In the genomic region with DNA sequence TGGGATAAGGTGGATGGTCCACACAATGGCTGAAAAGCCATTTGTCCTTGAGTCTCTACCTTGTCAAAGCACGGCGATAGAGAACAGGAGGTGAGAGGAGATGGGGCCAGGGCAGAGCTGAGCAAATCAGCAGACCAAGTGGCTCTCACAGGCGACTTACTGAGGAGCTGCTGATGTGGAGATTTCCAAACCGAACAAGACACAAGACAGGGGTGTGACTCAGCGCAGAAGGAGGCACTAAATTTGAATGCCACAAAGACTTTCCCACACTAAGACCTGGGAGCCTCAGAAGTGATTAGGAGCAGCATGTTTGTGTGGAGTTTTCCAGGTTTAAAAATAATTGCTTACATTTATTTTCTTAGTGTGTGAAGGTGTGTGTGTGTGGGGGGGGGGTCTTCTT, we compare ENCODE assay signal across 27 mouse cellular contexts. TPM values are rescaled to one million over a fixed set of nuclear protein-coding genes. Genes with fewer than 3 reads are reported as not detected.
A peak's percentile ranks its signal among the peaks of the same experiment; 100 is the strongest.
DNase-seq lines count a peak whose midpoint lies in the region; ATAC-seq and TF ChIP-seq lines count a peak whose summit lies in the region.
"Had no signal": no experiment of that assay in that cellular context is flagged by ENCODE, and none has a peak within 500 bp of the region (broad histone marks: within the 10 kb centered on the region; RNA-seq: fewer than 3 reads in every experiment).

No protein-coding gene starts in this region.

- 20% methylated on average over 5 of the region's 5 CpGs for WGBS in heart, embryonic 11.5 days (ENCODE audit: insufficient replicate concordance)
- WGBS in hindbrain, embryonic 14.5 days: 78% methylated on average over 5 of the region's 5 CpGs
- WGBS in forebrain, embryonic 11.5 days: 79% methylated on average over 5 of the region's 5 CpGs
- WGBS in forebrain, postnatal 0 days: 73% methylated on average over 5 of the region's 5 CpGs

- H3K9me3 ChIP-seq in heart, embryonic 11.5 days (replicated peaks; ENCODE audit: control insufficient read depth, low read length): peaks cover 3% of the 10 kb centered on the region; the same call in 1 of the 2 replicates
- peaks cover 7% of the 10 kb centered on the region for H3K9me3 ChIP-seq in CH12.LX (replicated peaks; ENCODE audit: low read length)
- H3K9me3 ChIP-seq in hindbrain, embryonic 14.5 days (ENCODE audit: control insufficient read depth, low read length): no peaks in the 10 kb centered on the region
- no peaks in the 10 kb centered on the region for H3K9me3 ChIP-seq in forebrain, embryonic 11.5 days (ENCODE audit: control insufficient read depth, low read length)
- no peaks in the 10 kb centered on the region for H3K9me3 ChIP-seq in forebrain, postnatal 0 days (ENCODE audit: low read length)
- H3K9me3 ChIP-seq: embryonic facial prominence, embryonic 15.5 days; forebrain, embryonic 12.5 days; hindbrain, embryonic 15.5 days; intestine, embryonic 15.5 days; limb, embryonic 12.5 days; liver, embryonic 13.5 days; midbrain, embryonic 12.5 days; neural tube, embryonic 13.5 days had no signal

- in situ Hi-C loops in CH12.LX (cut with MboI; ENCODE audit: low pct_ligation_motif_present, low pct_unique_long_range_greater_than_20kb, low sequenced_read_pairs): no loop called here

- no peak for TF ChIP-seq EP300 in CH12.LX (IDR thresholded peaks at IDR 0.05; ENCODE audit: low read length)

- no peak overlapping the region for H3K4me3 ChIP-seq in heart, embryonic 11.5 days (ENCODE audit: low read depth, low read length)
- no peak overlapping the region for H3K4me3 ChIP-seq in CH12.LX (replicated peaks in 1 of 3; ENCODE audit: low read depth in 2 of 3, low read length in 2 of 3, poor library complexity in 1 of 3)
- H3K4me3 ChIP-seq in hindbrain, embryonic 14.5 days (replicated peaks; ENCODE audit: low read length): no peak overlapping the region
- no peak overlapping the region for H3K4me3 ChIP-seq in forebrain, embryonic 11.5 days (ENCODE audit: low read depth, low read length)
- no peak overlapping the region for H3K4me3 ChIP-seq in forebrain, postnatal 0 days (ENCODE audit: low read depth, low read length)
- H3K4me3 ChIP-seq: embryonic facial prominence, embryonic 15.5 days; forebrain, embryonic 12.5 days; hindbrain, embryonic 15.5 days; intestine, embryonic 15.5 days; limb, embryonic 12.5 days; liver, embryonic 13.5 days; midbrain, embryonic 12.5 days; neural tube, embryonic 13.5 days had no signal

- no peaks in the 10 kb centered on the region for H3K79me2 ChIP-seq in CH12.LX (replicated peaks; ENCODE audit: control insufficient read depth, extremely low read depth, insufficient read depth, poor library complexity, severe bottlenecking)

- H3K27me3 ChIP-seq in heart, embryonic 11.5 days (ENCODE audit: control insufficient read depth, insufficient read depth, low read length): no peaks in the 10 kb centered on the region
- H3K27me3 ChIP-seq in CH12.LX (replicated peaks): no peaks in the 10 kb centered on the region
- no peaks in the 10 kb centered on the region for H3K27me3 ChIP-seq in hindbrain, embryonic 14.5 days (ENCODE audit: control insufficient read depth, insufficient read depth, low read length)
- no peaks in the 10 kb centered on the region for H3K27me3 ChIP-seq in forebrain, embryonic 11.5 days (ENCODE audit: control insufficient read depth, insufficient read depth, low read length)
- H3K27me3 ChIP-seq in forebrain, postnatal 0 days (ENCODE audit: insufficient read depth, low read length): no peaks in the 10 kb centered on the region
- H3K27me3 ChIP-seq: embryonic facial prominence, embryonic 15.5 days; forebrain, embryonic 12.5 days; hindbrain, embryonic 15.5 days; intestine, embryonic 15.5 days; limb, embryonic 12.5 days; liver, embryonic 13.5 days; midbrain, embryonic 12.5 days; neural tube, embryonic 13.5 days had no signal

- H3K36me3 ChIP-seq in heart, embryonic 11.5 days (ENCODE audit: control insufficient read depth, insufficient read depth, low read length): no peaks in the 10 kb centered on the region
- no peaks in the 10 kb centered on the region for H3K36me3 ChIP-seq in CH12.LX (replicated peaks in 1 of 2; ENCODE audit: control insufficient read depth in 1 of 2, insufficient read depth in 1 of 2, low read length in 1 of 2)
- no peaks in the 10 kb centered on the region for H3K36me3 ChIP-seq in hindbrain, embryonic 14.5 days (replicated peaks; ENCODE audit: control insufficient read depth, insufficient read depth)
- H3K36me3 ChIP-seq in forebrain, embryonic 11.5 days (ENCODE audit: control insufficient read depth, insufficient read depth, low read length): no peaks in the 10 kb centered on the region
- H3K36me3 ChIP-seq in forebrain, postnatal 0 days (ENCODE audit: insufficient read depth): no peaks in the 10 kb centered on the region
- H3K36me3 ChIP-seq: embryonic facial prominence, embryonic 15.5 days; forebrain, embryonic 12.5 days; G1E; hindbrain, embryonic 15.5 days; intestine, embryonic 15.5 days; limb, embryonic 12.5 days; liver, embryonic 13.5 days; midbrain, embryonic 12.5 days; neural tube, embryonic 13.5 days had no signal

- TF ChIP-seq CTCF in CH12.LX (conservative IDR thresholded peaks at IDR 0.05 in 1 of 2, IDR thresholded peaks at IDR 0.05 in 1 of 2; ENCODE audit: low read depth in 2 of 2, low read length in 2 of 2): no peak
- no peak for TF ChIP-seq CTCF in forebrain, postnatal 0 days (IDR thresholded peaks at IDR 0.05; ENCODE audit: low read depth)

- H3K4me2 ChIP-seq in heart, embryonic 11.5 days: peak overlapping the region; percentile 43
- H3K4me2 ChIP-seq in CH12.LX (ENCODE audit: insufficient read depth, low read depth, poor library complexity, severe bottlenecking): 0 out of 2 replicates have a peak overlapping the region, but pooled peaks have one; percentile 24
- no peak overlapping the region for H3K4me2 ChIP-seq in hindbrain, embryonic 14.5 days (replicated peaks)
- H3K4me2 ChIP-seq in forebrain, embryonic 11.5 days (ENCODE audit: low read depth, low read length, severe bottlenecking): no peak overlapping the region
- H3K4me2 ChIP-seq in forebrain, postnatal 0 days (ENCODE audit: low read depth): no peak overlapping the region
- H3K4me2 ChIP-seq: embryonic facial prominence, embryonic 15.5 days; forebrain, embryonic 12.5 days; hindbrain, embryonic 15.5 days; intestine, embryonic 15.5 days; limb, embryonic 12.5 days; liver, embryonic 13.5 days; lung, embryonic 14.5 days; midbrain, embryonic 12.5 days; neural tube, embryonic 13.5 days had no signal

- H3K4me1 ChIP-seq in heart, embryonic 11.5 days (ENCODE audit: control insufficient read depth, insufficient read depth, low read length): peaks cover 7% of the 10 kb centered on the region; the same call in 1 of the 2 replicates
- peaks cover 15 to 38% of the 10 kb centered on the region in 2 experiments for H3K4me1 ChIP-seq in CH12.LX (ENCODE audit: control insufficient read depth in 1 of 2, insufficient read depth in 2 of 2)
- H3K4me1 ChIP-seq in hindbrain, embryonic 14.5 days (replicated peaks; ENCODE audit: control insufficient read depth, insufficient read depth, low read length): no peaks in the 10 kb centered on the region
- H3K4me1 ChIP-seq in forebrain, embryonic 11.5 days (replicated peaks; ENCODE audit: control insufficient read depth, insufficient read depth, low read length): no peaks in the 10 kb centered on the region
- H3K4me1 ChIP-seq in forebrain, postnatal 0 days (ENCODE audit: insufficient read depth): no peaks in the 10 kb centered on the region
- H3K4me1 ChIP-seq: embryonic facial prominence, embryonic 15.5 days; forebrain, embryonic 12.5 days; hindbrain, embryonic 15.5 days; intestine, embryonic 15.5 days; limb, embryonic 12.5 days; liver, embryonic 13.5 days; midbrain, embryonic 12.5 days; neural tube, embryonic 13.5 days had no signal

- dilution Hi-C loops in CH12.LX (cut with MboI; ENCODE audit: extremely low pct_ligation_motif_present, extremely low pct_unique_long_range_greater_than_20kb, low sequenced_read_pairs): no loop called here

- no peak for TF ChIP-seq POLR2A in CH12.LX (IDR thresholded peaks at IDR 0.05; ENCODE audit: low read depth, low read length)

- no peak for TF ChIP-seq RAD21 in CH12.LX (IDR thresholded peaks at IDR 0.05; ENCODE audit: low read depth, low read length)

- no peak overlapping the region for H3K27ac ChIP-seq in heart, embryonic 11.5 days (ENCODE audit: low read depth, low read length)
- no peak overlapping the region for H3K27ac ChIP-seq in CH12.LX (ENCODE audit: insufficient read depth, low read depth)
- H3K27ac ChIP-seq in hindbrain, embryonic 14.5 days: no peak overlapping the region
- no peak overlapping the region for H3K27ac ChIP-seq in forebrain, embryonic 11.5 days (ENCODE audit: low read depth, low read length)
- H3K27ac ChIP-seq in forebrain, postnatal 0 days (ENCODE audit: low read depth, low read length): no peak overlapping the region
- H3K27ac ChIP-seq: embryonic facial prominence, embryonic 15.5 days; forebrain, embryonic 12.5 days; hindbrain, embryonic 15.5 days; intestine, embryonic 15.5 days; limb, embryonic 12.5 days; liver, embryonic 13.5 days; midbrain, embryonic 12.5 days; neural tube, embryonic 13.5 days had no signal

- 0 out of 2 replicates have a peak overlapping the region, but pooled peaks have one; percentile 22 for H3K9ac ChIP-seq in heart, embryonic 11.5 days (ENCODE audit: low read depth, low read length)
- H3K9ac ChIP-seq in CH12.LX (ENCODE audit: insufficient read depth, low read depth): no peak overlapping the region
- H3K9ac ChIP-seq in hindbrain, embryonic 14.5 days: no peak overlapping the region
- no peak overlapping the region for H3K9ac ChIP-seq in forebrain, embryonic 11.5 days (ENCODE audit: low read length)
- H3K9ac ChIP-seq in forebrain, postnatal 0 days: no peak overlapping the region
- H3K9ac ChIP-seq: embryonic facial prominence, embryonic 15.5 days; forebrain, embryonic 12.5 days; hindbrain, embryonic 15.5 days; intestine, embryonic 15.5 days; limb, embryonic 12.5 days; liver, embryonic 13.5 days; lung, embryonic 14.5 days; midbrain, embryonic 12.5 days; neural tube, embryonic 13.5 days had no signal

- ATAC-seq in heart, embryonic 11.5 days (replicated peaks; ENCODE audit: insufficient number of reproducible peaks, low FRiP score, low TSS enrichment): no peak
- 0 out of 2 replicates have a peak, but pooled peaks have one; percentile 15 for ATAC-seq in megakaryocyte progenitor cell, adult 5-6 weeks (replicated peaks; ENCODE audit: poor library complexity)
- no peak for ATAC-seq in hindbrain, embryonic 14.5 days (ENCODE audit: low FRiP score)
- ATAC-seq in forebrain, embryonic 11.5 days (replicated peaks; ENCODE audit: low FRiP score): no peak
- no peak for ATAC-seq in forebrain, postnatal 0 days
- ATAC-seq: CD4-positive, CD25-positive, alpha-beta regulatory T cell, adult 4 months; intestine, embryonic 15.5 days had no signal

- no peak for DNase-seq in heart, adult 9 months (ENCODE audit: low spot score in 2 of 2)
- peak; percentile 38 for DNase-seq in CH12.LX (ENCODE audit: extremely low read depth)
- DNase-seq in adipocyte (ENCODE audit: low spot score): peak; percentile 42
- no peak for DNase-seq in hindbrain, embryonic 14.5 days (ENCODE audit: low spot score)
- no peak for DNase-seq in forebrain, embryonic 11.5 days (ENCODE audit: low spot score)
- no peak for DNase-seq in forebrain, postnatal 0 days
- DNase-seq: adrenal gland, postnatal 14 days; cerebellum, adult 11-12 months; cerebellum, postnatal 25 days; kidney, postnatal 4 days; liver, embryonic 13.5 days; lung, embryonic 14.5 days; lung, postnatal 4 days; right cerebral cortex, adult 18-20 months; thymus, adult 18-20 months; thymus, postnatal 4 days had no signal

RNA-seq across cellular contexts. Expression of a gene that starts 4.5 kb away (rescaled TPM):
- polyA plus RNA-seq in heart, embryonic 11.5 days (2014; fragmentation: Nextera tagmentation; extraction: Ambion mirVana): 0.23 TPM in 1 of 2 replicates, not detected in the other
- total RNA-seq in CH12.LX (2012; rRNA removed): 0.04 and 0.13 TPM in 2 replicates
- 0.07 and 0.14 TPM in 2 replicates for total RNA-seq in CH12.LX (2014; rRNA removed)
- 0.10 and 0.17 TPM in 2 replicates for polyA plus RNA-seq in CH12.LX (2012; ENCODE audit: insufficient read length, low read depth)
- total RNA-seq in megakaryocyte progenitor cell, adult 5-6 weeks (2015): not detected in 2 replicates
- not detected in 2 replicates for total RNA-seq in megakaryocyte progenitor cell, adult 5-6 weeks (2017)
- polyA plus RNA-seq in hindbrain, embryonic 14.5 days (2014; fragmentation: Nextera tagmentation; extraction: Ambion mirVana): 0.05 and 0.08 TPM in 2 replicates
- polyA plus RNA-seq in forebrain, embryonic 11.5 days (2014; fragmentation: Nextera tagmentation; extraction: Ambion mirVana): 0.13 and 0.21 TPM in 2 replicates
- total RNA-seq in forebrain, postnatal 0 days (2014; rRNA removed): not detected in 2 replicates
- not detected in 2 replicates for polyA plus RNA-seq in forebrain, postnatal 0 days (2015; fragmentation: Nextera tagmentation; extraction: Ambion mirVana)
- polyA plus RNA-seq: CD4-positive, CD25-positive, alpha-beta regulatory T cell, adult 4 months; G1E; hindbrain, embryonic 15.5 days; liver, embryonic 13.5 days had no signal

RNA-seq across cellular contexts. Expression of a gene that starts 14.6 kb away (rescaled TPM):
- polyA plus RNA-seq in heart, embryonic 11.5 days (2014; fragmentation: Nextera tagmentation; extraction: Ambion mirVana): 13.9 and 14.3 TPM in 2 replicates
- 22.6 and 26.1 TPM in 2 replicates for total RNA-seq in CH12.LX (2012; rRNA removed)
- 51.1 and 53.9 TPM in 2 replicates for total RNA-seq in CH12.LX (2014; rRNA removed)
- polyA plus RNA-seq in CH12.LX (2012; ENCODE audit: insufficient read length, low read depth): 37.8 and 39.1 TPM in 2 replicates
- total RNA-seq in megakaryocyte progenitor cell, adult 5-6 weeks (2015): 43.3 and 46.6 TPM in 2 replicates
- total RNA-seq in megakaryocyte progenitor cell, adult 5-6 weeks (2017): 23.2 and 37.2 TPM in 2 replicates
- polyA plus RNA-seq in hindbrain, embryonic 14.5 days (2014; fragmentation: Nextera tagmentation; extraction: Ambion mirVana): 11.4 and 16.1 TPM in 2 replicates
- polyA plus RNA-seq in forebrain, embryonic 11.5 days (2014; fragmentation: Nextera tagmentation; extraction: Ambion mirVana): 25.4 and 31.1 TPM in 2 replicates
- total RNA-seq in forebrain, postnatal 0 days (2014; rRNA removed): 13.1 and 16.8 TPM in 2 replicates
- 8.1 and 9.2 TPM in 2 replicates for polyA plus RNA-seq in forebrain, postnatal 0 days (2015; fragmentation: Nextera tagmentation; extraction: Ambion mirVana)

Comparison
In these comparisons a context has a peak if more than half of its experiments do, and no peak if none do; other contexts are left out.
1. H3K4me2 ChIP-seq: peak in heart, embryonic 11.5 days (single experiment) and CH12.LX (single experiment); none in hindbrain, embryonic 14.5 days (single experiment), forebrain, embryonic 11.5 days (single experiment) and forebrain, postnatal 0 days (single experiment).
2. DNase-seq: peak in CH12.LX (single experiment) and adipocyte (single experiment); none in heart, adult 9 months (0 of 2), hindbrain, embryonic 14.5 days (single experiment), forebrain, embryonic 11.5 days (single experiment) and forebrain, postnatal 0 days (single experiment).